Mouse (Mus musculus) lung, adult 2 months (tissue): ENCODE data around the gene Ttll3. TPM values are rescaled to one million over a fixed set of nuclear protein-coding genes. Genes with fewer than 3 reads are reported as not detected.

Source experiments
- DNase-seq: peaks from one replicate; pipeline ENCODE4 v3.0.0; 2022
- H3K4me1 ChIP-seq: fragments of 200-500 bp; 2 replicates; pipeline ENCODE4 v1.6.1; 2011; ENCODE audit warnings: low read length; ENCODE audit not compliant: control insufficient read depth, insufficient read depth
- H3K4me3 ChIP-seq: fragments of 200-500 bp; replicated peaks from 2 replicates; pipeline ENCODE3; 2011; ENCODE audit warnings: low read depth, mild to moderate bottlenecking, control low read depth, low read length; ENCODE audit errors: extremely low read depth
- CTCF ChIP-seq: fragments of 200-500 bp; IDR thresholded peaks from 2 replicates; pipeline ENCODE4 v1.5.1; 2011; ENCODE audit warnings: mild to moderate bottlenecking, low read length, control low read depth; ENCODE audit not compliant: insufficient read depth
- POLR2A ChIP-seq: fragments of 200-500 bp; IDR thresholded peaks from 2 replicates; pipeline ENCODE4 v1.6.1; 2011; ENCODE audit warnings: low read depth, mild to moderate bottlenecking, control low read depth, low read length, borderline replicate concordance; ENCODE audit errors: extremely low read depth
- WGBS: fragments of 180-500 bp; shearing (Covaris S2); methylation state at CpG from one replicate; pipeline ENCODE4 v1.1.7; 2018; 5-methylcytosine and 5-hydroxymethylcytosine counted together
- polyA plus RNA-seq: library from polyadenylated mRNA; depleted of rRNA; stranded (reverse); fragments of >200 nt; gene quantifications from 2 replicates; pipeline ENCODE4 v1.2.3, GENCODE M21; 2012; rRNA removed

The Ttll3 gene
- 23.1 and 25.5 TPM in 2 replicates for polyA plus RNA-seq

GRCm38 (mm10) chr6:113388960-113389359 lies at the start of gene Ttll3:
Gene Ttll3 (plus strand): TSS chr6:113389260.
- no peak within 1 kb of the TSS for H3K4me3 ChIP-seq
- no peak for DNase-seq
- WGBS = 70% methylated on average over 8 of the region's 8 CpGs

DNA sequence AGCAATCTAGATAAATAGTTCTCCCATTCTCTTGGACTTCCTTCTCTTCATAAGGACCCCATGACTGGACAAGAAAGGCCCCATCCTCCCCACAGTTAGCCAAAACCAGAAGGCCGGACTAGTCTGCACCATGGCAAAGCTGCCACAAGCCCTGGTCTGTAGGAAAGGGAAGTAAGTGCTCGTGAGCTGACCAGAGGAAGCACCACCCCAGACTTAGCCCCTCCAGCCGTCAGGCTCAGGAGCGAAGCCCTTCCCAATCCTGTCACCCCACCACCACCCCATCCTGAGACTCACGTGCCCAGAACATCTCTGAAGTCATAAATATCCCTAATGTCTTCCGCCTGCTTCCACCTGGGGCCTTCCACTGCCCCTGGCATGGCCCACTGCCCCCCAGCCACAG lies 47.5 kb upstream of the Ttll3 start:
- 69% methylated on average over 6 of the region's 6 CpGs for WGBS
- TF ChIP-seq POLR2A = no peak
- no peak for TF ChIP-seq CTCF
- H3K4me3 ChIP-seq = no peak overlapping the region
- no peak for DNase-seq
- peaks cover 14% of the 10 kb centered on the region for H3K4me1 ChIP-seq

More at GRCm38 (mm10) chr6:113388960-113389359, at the start of gene Ttll3:
- TF ChIP-seq CTCF = no peak
- TF ChIP-seq POLR2A = no peak
- H3K4me1 ChIP-seq = no peaks in the 10 kb centered on the region

DNA sequence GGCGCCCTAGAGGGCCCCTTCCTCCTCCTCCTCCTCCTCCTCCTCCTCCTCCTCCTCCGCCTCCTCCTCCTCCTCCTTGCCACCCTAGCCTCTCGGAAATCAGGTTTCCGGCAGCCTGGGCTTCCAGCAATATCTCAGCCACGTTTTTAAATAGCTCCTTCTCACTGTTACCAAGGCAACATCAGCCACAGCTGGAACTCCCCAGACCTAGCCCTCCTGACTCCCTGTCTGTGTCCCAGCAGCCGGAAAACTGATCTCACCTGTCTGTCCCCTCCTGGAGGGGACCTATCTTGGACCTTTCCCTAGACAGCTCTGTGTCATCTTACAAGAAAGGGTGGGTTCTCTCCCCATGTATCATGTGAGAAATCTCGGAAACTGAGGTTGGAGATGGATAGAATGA lies 46.8 kb upstream of the Ttll3 start:
- 28% methylated on average over 4 of the region's 7 CpGs for WGBS
- TF ChIP-seq POLR2A (no peak), CTCF (no peak)
- H3K4me1 ChIP-seq = peaks cover 14% of the 10 kb centered on the region
- no peak overlapping the region for H3K4me3 ChIP-seq
- no peak for DNase-seq

GRCm38 (mm10) chr6:113343177-113344092 lies 45.6 kb upstream of the Ttll3 start, which contains the start of gene Camk1:
Gene Camk1 (minus strand): TSS chr6:113343984.
- TF ChIP-seq CTCF (no peak), POLR2A (peak; percentile 77)
- peak; percentile 82 for DNase-seq
- Histone ChIP-seq H3K4me1 (peaks cover 14% of the 10 kb centered on the region), H3K4me3 (peak within 1 kb of the TSS; percentile 77)
- 7% methylated on average over 32 of the region's 32 CpGs for WGBS

DNA sequence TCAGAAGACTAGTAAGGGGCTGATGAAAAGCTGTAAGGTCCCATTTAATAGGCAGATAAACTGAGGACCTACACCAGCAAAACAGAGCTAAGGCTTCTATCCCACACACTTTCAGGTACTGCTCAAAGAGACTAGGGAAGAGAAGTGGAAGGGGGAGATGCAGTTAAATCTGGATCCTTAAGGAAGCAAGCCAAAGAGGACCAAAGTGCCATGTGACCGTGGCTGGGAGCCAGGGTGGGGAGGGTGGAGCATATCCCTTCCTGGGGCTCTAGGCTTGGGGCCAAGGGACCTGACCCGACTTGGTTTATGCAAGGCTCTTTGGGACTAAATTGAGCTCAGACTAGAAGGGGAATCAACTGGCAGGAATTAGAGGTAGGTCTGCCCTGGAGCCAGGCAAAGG lies 44.7 kb upstream of the Ttll3 start:
- 16% methylated on average over 2 of the region's 2 CpGs for WGBS
- H3K4me1 ChIP-seq = peaks cover 14% of the 10 kb centered on the region
- TF ChIP-seq POLR2A (no peak), CTCF (no peak)
- peak; percentile 82 for DNase-seq
- no peak overlapping the region for H3K4me3 ChIP-seq

DNA sequence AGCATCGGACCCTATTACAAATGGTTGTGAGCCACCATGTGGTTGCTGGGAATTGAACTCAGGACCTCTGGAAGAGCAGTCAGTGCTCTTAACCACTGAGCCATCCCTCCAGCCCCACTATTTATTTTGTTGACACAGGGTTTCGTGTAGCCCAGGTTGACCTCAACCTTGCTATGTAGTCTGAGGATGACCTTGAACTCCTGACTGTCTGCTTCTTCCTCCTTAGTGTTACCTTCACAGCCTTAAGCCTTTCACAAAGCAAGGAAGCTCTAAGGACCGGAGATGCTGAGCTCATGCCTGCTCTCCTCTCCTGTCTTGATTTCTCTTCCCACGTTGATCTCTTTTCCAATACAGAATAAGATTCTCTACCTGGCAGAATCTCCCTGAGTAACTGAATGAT lies 42.2 kb upstream of the Ttll3 start:
- Histone ChIP-seq H3K4me3 (no peak overlapping the region), H3K4me1 (peaks cover 12% of the 10 kb centered on the region)
- DNase-seq = no peak
- TF ChIP-seq POLR2A (no peak), CTCF (no peak)
- WGBS = 76% methylated on average over 4 of the region's 4 CpGs

DNA sequence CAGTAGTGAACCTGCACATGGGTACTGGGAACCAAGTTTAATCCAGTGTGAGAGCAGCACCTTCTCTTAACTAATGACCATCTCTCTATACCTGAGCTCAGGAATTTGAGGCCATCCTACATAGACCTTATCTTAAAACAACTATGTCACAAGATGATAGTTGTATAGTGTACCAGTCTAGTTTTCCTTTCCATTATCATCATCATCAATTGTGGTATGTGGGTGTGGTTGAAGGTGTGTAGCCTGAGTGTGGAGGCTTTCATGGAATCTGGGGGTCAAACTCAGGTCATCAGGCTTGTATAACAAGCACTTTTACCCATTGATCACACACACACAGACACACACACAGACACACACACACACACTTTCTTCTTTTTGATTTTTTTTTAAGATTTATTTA lies 38.5 kb upstream of the Ttll3 start:
- TF ChIP-seq CTCF (no peak), POLR2A (no peak)
- 0 out of 2 replicates have a peak, but pooled peaks cover 2% of the 10 kb centered on the region for H3K4me1 ChIP-seq
- no peak for DNase-seq
- no peak overlapping the region for H3K4me3 ChIP-seq

GRCm38 (mm10) chr6:113351161-113351560 lies 37.9 kb upstream of the Ttll3 start:
- H3K4me1 ChIP-seq = 0 out of 2 replicates have a peak, but pooled peaks cover 2% of the 10 kb centered on the region
- H3K4me3 ChIP-seq = no peak overlapping the region
- DNase-seq = no peak
- no peak for TF ChIP-seq POLR2A
- no peak for TF ChIP-seq CTCF
- 91% methylated on average over 1 of the region's 1 CpGs for WGBS

DNA sequence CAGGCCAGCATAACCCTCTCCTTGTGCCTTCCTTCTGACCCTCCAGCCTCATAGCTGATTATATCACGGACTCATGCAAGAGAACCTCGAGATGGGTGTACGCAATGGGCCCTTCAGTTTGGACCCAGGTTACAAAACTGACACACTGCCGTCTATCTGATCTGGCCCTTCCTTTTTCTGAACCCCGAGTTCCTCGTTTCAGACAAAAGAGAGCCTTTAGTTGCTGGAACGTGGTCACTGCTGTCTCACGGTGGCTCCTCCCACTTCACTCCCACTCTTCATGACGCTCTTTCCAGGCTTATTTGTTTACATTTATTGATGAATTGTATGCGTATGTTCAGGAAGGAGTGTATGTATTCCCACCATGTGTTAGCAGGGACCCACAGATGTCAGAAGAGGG lies 37.4 kb upstream of the Ttll3 start:
- TF ChIP-seq CTCF = no peak
- TF ChIP-seq POLR2A = no peak
- Histone ChIP-seq H3K4me3 (no peak overlapping the region), H3K4me1 (0 out of 2 replicates have a peak, but pooled peaks cover 2% of the 10 kb centered on the region)
- no peak for DNase-seq
- 44% methylated on average over 10 of the region's 10 CpGs for WGBS

GRCm38 (mm10) chr6:113352820-113353219 lies 36.2 kb upstream of the Ttll3 start:
- no peak for DNase-seq
- Histone ChIP-seq H3K4me3 (no peak overlapping the region), H3K4me1 (0 out of 2 replicates have a peak, but pooled peaks cover 2% of the 10 kb centered on the region)
- TF ChIP-seq CTCF (no peak), POLR2A (no peak)
- WGBS = 85% methylated on average over 3 of the region's 3 CpGs
